Mouse (Mus musculus) small intestine, adult 2 months (tissue): Measurements from ENCODE around the gene Vmn1r91. TPM values are rescaled to one million over a fixed set of nuclear protein-coding genes. Genes with fewer than 3 reads are reported as not detected.
"Not testable (repeated sequence)": the region's sequence is repeated elsewhere in the genome, so short reads cannot be mapped to it uniquely, and the experiment has no call there.

Experiments used
- H3K27ac ChIP-seq: fragments of 200-500 bp; 2 replicates; pipeline ENCODE4 v1.5.1; 2012; ENCODE audit warnings: low read depth, low read length, control low read depth, inconsistent platforms; ENCODE audit not compliant: insufficient read depth
- H3K27me3 ChIP-seq: fragments of 200-500 bp; 2 replicates; pipeline ENCODE4 v1.6.1; 2012; ENCODE audit warnings: mild to moderate bottlenecking, moderate library complexity, low read length, inconsistent platforms; ENCODE audit not compliant: control insufficient read depth, insufficient read depth
- H3K36me3 ChIP-seq: fragments of 200-500 bp; 2 replicates; pipeline ENCODE4 v1.6.1; 2012; ENCODE audit warnings: mild to moderate bottlenecking, low read length, control low read depth, inconsistent platforms; ENCODE audit not compliant: control insufficient read depth, insufficient read depth
- H3K4me1 ChIP-seq: fragments of 200-500 bp; 2 replicates; pipeline ENCODE4 v1.6.1; 2012; ENCODE audit warnings: low read length, inconsistent platforms, mixed read lengths; ENCODE audit not compliant: control insufficient read depth, insufficient read depth, insufficient read length
- H3K4me3 ChIP-seq: fragments of 200-500 bp; 2 replicates; pipeline ENCODE4 v1.5.1; 2012; ENCODE audit warnings: low read depth, mild to moderate bottlenecking, control low read depth, inconsistent platforms, low read length, moderate library complexity
- CTCF ChIP-seq: fragments of 200-500 bp; IDR thresholded peaks from 2 replicates; pipeline ENCODE4 v1.5.1; 2012; ENCODE audit warnings: low read depth, mild to moderate bottlenecking, control low read depth, inconsistent platforms, low read length, moderate library complexity, mixed read lengths; ENCODE audit not compliant: insufficient replicate concordance, insufficient read length; ENCODE audit errors: extremely low read depth
- WGBS: fragments of 180-500 bp; shearing (Covaris S2); methylation state at CpG from one replicate; pipeline ENCODE4 v1.1.7; 2018; 5-methylcytosine and 5-hydroxymethylcytosine counted together
- polyA plus RNA-seq: library from polyadenylated mRNA; depleted of rRNA; stranded (reverse); fragments of >200 nt; gene quantifications from 2 replicates; pipeline ENCODE4 v1.2.3, GENCODE M21; 2012; rRNA removed

The Vmn1r91 gene
- polyA plus RNA-seq = 0.08 and 0.14 TPM in 2 replicates

DNA sequence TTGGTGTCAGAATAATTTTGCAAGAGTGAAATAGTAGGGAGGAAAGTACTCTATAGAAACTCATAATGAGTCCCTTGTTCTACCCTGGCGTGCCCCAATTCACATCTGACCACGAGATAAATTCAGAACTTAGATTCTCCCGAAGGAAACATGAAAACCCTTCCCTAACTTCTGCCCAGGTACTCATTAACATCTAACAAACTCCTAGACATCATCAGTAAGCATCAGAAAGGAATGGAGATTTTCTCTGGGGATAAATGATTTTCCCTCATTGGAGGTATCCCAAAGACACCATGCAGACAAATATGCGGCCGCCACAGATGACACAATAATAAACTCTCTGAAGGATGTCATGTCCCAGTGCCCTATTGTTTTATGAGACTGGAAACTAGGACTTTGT lies at the start of gene Vmn1r91:
Vmn1r91 (plus strand) TSS at position 301 of the 400 bp plus-strand sequence.
- H3K27ac ChIP-seq, H3K4me3 ChIP-seq, H3K4me1 ChIP-seq, H3K27me3 ChIP-seq, H3K36me3 ChIP-seq: not testable (repeated sequence)
- WGBS = 78% methylated on average over 5 of the region's 5 CpGs

DNA sequence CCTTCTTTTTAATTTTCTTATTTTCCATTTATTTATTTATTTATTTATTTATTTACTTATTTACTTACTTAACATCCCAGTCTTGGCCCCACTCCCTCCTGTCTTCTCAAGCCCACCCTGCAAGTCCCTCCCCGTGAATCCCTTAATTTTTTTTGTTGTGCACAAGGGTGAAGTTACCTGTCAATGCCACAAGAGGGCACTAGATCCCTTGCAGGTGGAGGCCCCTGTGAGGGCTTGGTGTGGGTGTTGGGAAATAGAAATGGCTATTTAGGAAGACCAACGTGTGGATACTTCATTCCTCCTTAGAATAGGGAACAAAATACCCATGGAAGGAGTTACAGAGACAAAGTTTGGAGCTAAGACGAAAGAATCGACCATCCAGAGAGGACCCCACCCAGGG lies 35.4 kb upstream of the Vmn1r91 start:
- not testable (repeated sequence) for H3K27me3 ChIP-seq, H3K36me3 ChIP-seq, H3K4me3 ChIP-seq, H3K4me1 ChIP-seq, H3K27ac ChIP-seq
- peak; percentile 19; the same call in 1 of the 2 replicates for TF ChIP-seq CTCF
- WGBS = 68% methylated on average over 4 of the region's 4 CpGs

DNA sequence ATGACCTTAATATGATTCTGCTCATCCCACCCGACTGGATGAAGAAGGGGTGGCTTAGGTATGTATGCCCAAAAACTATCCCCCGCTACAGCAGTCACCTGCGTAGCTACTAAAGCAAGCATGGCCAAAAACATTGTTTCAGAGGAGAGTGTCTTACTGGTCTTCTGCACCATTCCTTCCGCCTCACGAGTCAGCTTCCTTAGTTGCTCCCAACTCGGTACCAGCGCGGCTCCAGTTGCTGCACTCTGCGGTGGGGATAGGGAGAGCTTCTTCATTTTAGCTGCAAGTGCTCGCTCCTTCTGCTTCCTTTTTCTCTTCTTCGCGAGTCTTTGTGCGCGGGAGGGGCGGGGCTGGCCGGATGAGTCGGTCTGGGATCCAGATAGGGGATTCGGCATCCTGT lies 21.4 kb upstream of the Vmn1r91 start:
- H3K4me1 ChIP-seq, H3K27me3 ChIP-seq, H3K4me3 ChIP-seq, H3K27ac ChIP-seq, H3K36me3 ChIP-seq: not testable (repeated sequence)
- WGBS = 77% methylated on average over 18 of the region's 18 CpGs

DNA sequence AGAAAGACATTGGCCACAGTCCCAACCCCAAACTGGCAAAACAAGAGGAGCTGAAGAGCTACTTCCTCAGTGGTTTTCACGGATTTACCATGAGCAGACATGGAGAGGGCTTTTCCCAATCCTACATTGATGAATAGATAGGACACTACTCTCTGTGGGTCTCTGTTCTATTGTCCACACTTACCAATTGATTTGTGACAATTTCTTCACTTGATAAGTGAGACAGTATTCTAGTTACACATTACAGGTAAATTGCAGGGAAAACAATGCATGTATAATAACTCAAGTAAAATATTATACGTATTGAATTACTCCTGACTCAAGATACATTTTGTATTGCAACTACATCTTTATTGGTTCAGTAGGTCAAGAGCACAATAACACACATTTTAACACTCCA lies 23.0 kb downstream of the Vmn1r91 start, which contains the start of gene Gm16442:
Gm16442 (minus strand) TSS at position 101 of the 400 bp plus-strand sequence.
- no CpG with 5 or more reads among the region's 2 CpGs for WGBS
- not testable (repeated sequence) for H3K4me1 ChIP-seq, H3K4me3 ChIP-seq, H3K27ac ChIP-seq, H3K36me3 ChIP-seq, H3K27me3 ChIP-seq

DNA sequence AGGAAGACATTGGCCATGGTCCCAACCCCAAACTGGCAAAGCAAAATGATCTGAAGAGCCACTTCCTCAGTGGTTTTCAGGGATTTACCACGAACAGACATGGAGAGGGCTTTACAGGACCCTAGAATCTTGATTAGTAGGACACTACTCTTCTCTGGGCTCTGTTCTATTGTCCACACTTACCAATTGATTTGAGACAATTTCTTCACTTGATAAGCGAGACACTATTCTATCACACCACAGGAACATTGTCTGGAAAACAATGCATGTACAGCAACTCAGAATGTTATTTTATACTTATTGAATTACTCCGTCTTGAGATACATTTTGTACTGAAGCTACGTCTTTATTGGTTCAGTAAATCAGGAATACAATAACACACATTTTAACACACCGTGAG lies 39.5 kb downstream of the Vmn1r91 start, which contains the start of gene Vmn1r93:
Vmn1r93 (minus strand) TSS at position 101 of the 400 bp plus-strand sequence.
- H3K4me1 ChIP-seq, H3K27me3 ChIP-seq, H3K4me3 ChIP-seq, H3K36me3 ChIP-seq, H3K27ac ChIP-seq: not testable (repeated sequence)
- no CpG with 5 or more reads among the region's 5 CpGs for WGBS

Other genes with a start within 250 kb of the Vmn1r91 start
- 0.13 TPM in 1 of 2 replicates, not detected in the other for gene Gm19345, start 247.7 kb upstream of the Vmn1r91 start, polyA plus RNA-seq
- 0.47 and 1.3 TPM in 2 replicates for gene Ceacam16, start 238.4 kb upstream of the Vmn1r91 start, polyA plus RNA-seq
- gene Ceacam19, start 211.7 kb upstream of the Vmn1r91 start, polyA plus RNA-seq = not detected in 2 replicates
- gene Pvr, start 178.5 kb upstream of the Vmn1r91 start, polyA plus RNA-seq = 5.7 and 14.3 TPM in 2 replicates
- 87.9 and 185 TPM in 2 replicates for gene Igsf23, start 148.9 kb upstream of the Vmn1r91 start, polyA plus RNA-seq
- gene Ceacam20, start 134.3 kb upstream of the Vmn1r91 start, polyA plus RNA-seq = 48.9 and 179 TPM in 2 replicates
- gene Nlrp9b, start 108.2 kb upstream of the Vmn1r91 start, polyA plus RNA-seq = 1.8 and 6.6 TPM in 2 replicates
- not detected in 2 replicates for gene Gm16442, start 22.9 kb downstream of the Vmn1r91 start, polyA plus RNA-seq
- gene Vmn1r93, start 39.4 kb downstream of the Vmn1r91 start, polyA plus RNA-seq = not detected in 2 replicates
- not detected in 2 replicates for gene Vmn1r94, start 68.7 kb downstream of the Vmn1r91 start, polyA plus RNA-seq
- gene Vmn1r95, start 94.0 kb downstream of the Vmn1r91 start, polyA plus RNA-seq = not detected in 2 replicates
- not detected in 2 replicates for gene Gm6164, start 105.9 kb downstream of the Vmn1r91 start, polyA plus RNA-seq
- gene Gm4498, start 134.1 kb downstream of the Vmn1r91 start, polyA plus RNA-seq = not detected in 2 replicates
- not detected in 2 replicates for gene Gm5890, start 163.2 kb downstream of the Vmn1r91 start, polyA plus RNA-seq
- gene Gm4133, start 234.4 kb downstream of the Vmn1r91 start, polyA plus RNA-seq = not detected in 2 replicates